Mouse (Mus musculus) kidney, embryonic 16.5 days (tissue): ENCODE results near the gene Zscan4-ps2. TPM values are rescaled to one million over a fixed set of nuclear protein-coding genes. Genes with fewer than 3 reads are reported as not detected.
"Not testable (repeated sequence)": the region's sequence is repeated elsewhere in the genome, so short reads cannot be mapped to it uniquely, and the experiment has no call there.

ENCODE experiments used
- ATAC-seq: fragments of 200-750 bp; cut with Nextera tagmentation; 2 replicates; pipeline ENCODE4 v1.8.0; 2017; ENCODE audit warnings: moderate TSS enrichment; ENCODE audit not compliant: low FRiP score, low TSS enrichment
- H3K27ac ChIP-seq: fragments of 300-500 bp; sonication (generic); 2 replicates; pipeline ENCODE4 v1.5.1; 2014; ENCODE audit warnings: low read length
- H3K27me3 ChIP-seq: fragments of 300-500 bp; sonication (generic); 2 replicates; pipeline ENCODE4 v1.6.1; 2014; ENCODE audit warnings: low read length, control low read depth, mixed read lengths; ENCODE audit not compliant: insufficient read depth
- H3K36me3 ChIP-seq: fragments of 300-500 bp; sonication (generic); 2 replicates; pipeline ENCODE4 v1.6.1; 2014; ENCODE audit warnings: low read length, control low read depth, mixed read lengths; ENCODE audit not compliant: insufficient read depth
- H3K4me1 ChIP-seq: fragments of 300-500 bp; sonication (generic); 2 replicates; pipeline ENCODE4 v1.6.1; 2014; ENCODE audit warnings: low read length, control low read depth, mixed read lengths; ENCODE audit not compliant: insufficient read depth
- H3K4me2 ChIP-seq: fragments of 300-500 bp; sonication (generic); replicated peaks from 2 replicates; pipeline ENCODE4 v1.6.1; 2014; ENCODE audit warnings: low read depth, low read length
- H3K4me3 ChIP-seq: fragments of 300-500 bp; sonication (generic); 2 replicates; pipeline ENCODE4 v1.5.1; 2014; ENCODE audit warnings: mild to moderate bottlenecking, low read length
- H3K9ac ChIP-seq: fragments of 300-500 bp; sonication (generic); replicated peaks from 2 replicates; pipeline ENCODE4 v1.6.1; 2014; ENCODE audit warnings: low read length
- H3K9me3 ChIP-seq: fragments of 300-500 bp; sonication (generic); 2 replicates; pipeline ENCODE4 v1.6.1; 2016; ENCODE audit warnings: low read length, control low read depth
- WGBS: fragments of 180-500 bp; shearing (Covaris S2); extraction: QIAGEN DNeasy Blood & Tissue Kit; methylation state at CpG from one replicate; pipeline ENCODE4 v1.1.7; 2014; 5-methylcytosine and 5-hydroxymethylcytosine counted together
- polyA plus RNA-seq: library from polyadenylated mRNA; unstranded; fragments of >200 nt; fragmentation: Nextera tagmentation; extraction: Ambion mirVana; gene quantifications from 2 replicates; pipeline ENCODE4 v1.2.1, GENCODE M21; 2015

Zscan4-ps2 gene
- not detected in 2 replicates for polyA plus RNA-seq

DNA sequence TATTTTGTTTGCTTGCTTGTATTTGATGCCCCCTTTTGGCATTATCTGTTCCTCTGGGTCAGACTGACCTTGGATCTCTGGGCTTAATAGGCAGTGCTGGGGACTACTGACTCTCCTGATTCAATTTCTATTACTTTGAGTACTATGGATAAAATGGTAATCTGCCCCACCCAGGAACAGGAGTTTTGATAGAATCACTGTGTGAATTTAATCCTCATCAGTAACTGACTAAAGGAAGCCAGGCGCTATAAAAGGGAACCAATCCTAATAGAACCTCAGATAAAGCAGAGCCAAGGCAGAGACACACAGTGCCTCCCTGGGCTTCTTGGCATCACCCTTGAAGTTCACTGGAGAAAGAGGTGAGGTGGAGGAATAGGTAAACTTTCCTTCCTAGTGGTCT lies at the start of gene Zscan4-ps2:
Gene Zscan4-ps2 (plus strand): TSS at position 301 of the 400 bp plus-strand sequence.
- H3K9me3 ChIP-seq, H3K36me3 ChIP-seq, H3K4me1 ChIP-seq, H3K9ac ChIP-seq, ATAC-seq, H3K4me3 ChIP-seq, H3K27ac ChIP-seq, H3K27me3 ChIP-seq, H3K4me2 ChIP-seq: not testable (repeated sequence)
- WGBS = 81% methylated on average over 1 of the region's 1 CpGs

Other genes starting within 250 kb of the Zscan4-ps2 start
- gene Zscan4e, start 203.6 kb upstream of the Zscan4-ps2 start, polyA plus RNA-seq = not detected in 2 replicates
- gene Zscan4f, start 116.4 kb upstream of the Zscan4-ps2 start, polyA plus RNA-seq = not detected in 2 replicates
- not detected in 2 replicates for gene Zscan4-ps3, start 95.0 kb downstream of the Zscan4-ps2 start, polyA plus RNA-seq
- not detected in 2 replicates for gene Vmn1r72, start 165.8 kb downstream of the Zscan4-ps2 start, polyA plus RNA-seq
- gene Vmn1r73, start 216.0 kb downstream of the Zscan4-ps2 start, polyA plus RNA-seq = not detected in 2 replicates